Mouse (Mus musculus): ENCODE measurements at regions not wholly inside any gene's neighbourhood (a gene's known extent, or its start where the extent isn't known, plus 50 kb on each side); places are given as distances from the start of the nearest gene placed in this dataset.

DNA sequence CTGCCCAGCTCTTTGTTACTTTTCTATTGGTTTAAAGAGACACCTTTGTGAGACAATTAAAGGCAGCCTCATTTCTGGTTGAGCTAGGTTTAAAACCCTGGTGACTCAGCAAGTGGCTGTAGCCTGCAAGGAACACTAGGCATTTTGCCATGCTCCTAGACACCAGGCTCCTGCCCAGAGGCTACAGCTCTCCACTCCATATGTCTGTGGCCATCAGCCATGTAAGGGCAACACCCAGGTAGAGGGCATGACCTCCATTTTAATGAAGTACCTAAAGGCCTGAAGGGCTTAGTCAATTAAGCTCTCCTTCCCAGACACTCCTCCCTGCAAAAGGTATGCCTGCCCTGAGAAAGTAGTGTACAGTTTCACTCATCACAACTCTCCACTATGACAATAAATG, 130.9 kb downstream of the Bod1 start:
- no peak for DNase-seq (ENCODE audit: low spot score in 2 of 2)

DNA sequence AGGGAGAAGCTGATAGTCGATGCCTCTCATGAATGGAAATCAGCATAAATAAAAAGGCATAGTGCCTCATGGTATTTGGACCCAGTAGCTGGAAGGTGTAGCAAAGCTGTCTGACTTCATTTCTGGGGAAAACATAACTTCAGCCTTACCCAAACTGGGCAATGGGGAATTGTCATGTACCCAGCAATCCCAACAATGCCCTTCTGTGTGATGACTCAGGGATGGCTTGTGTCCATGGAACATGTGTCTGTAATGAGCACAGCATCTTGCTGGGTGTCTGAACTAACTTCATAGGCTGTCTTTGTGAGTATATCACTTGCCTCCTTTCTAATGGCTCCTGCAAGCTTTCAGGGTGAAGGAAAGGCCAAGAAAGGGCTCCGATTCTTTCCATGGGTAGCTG, 140.3 kb downstream of the Bod1 start:
- no peak for DNase-seq (ENCODE audit: low spot score in 2 of 2)

DNA sequence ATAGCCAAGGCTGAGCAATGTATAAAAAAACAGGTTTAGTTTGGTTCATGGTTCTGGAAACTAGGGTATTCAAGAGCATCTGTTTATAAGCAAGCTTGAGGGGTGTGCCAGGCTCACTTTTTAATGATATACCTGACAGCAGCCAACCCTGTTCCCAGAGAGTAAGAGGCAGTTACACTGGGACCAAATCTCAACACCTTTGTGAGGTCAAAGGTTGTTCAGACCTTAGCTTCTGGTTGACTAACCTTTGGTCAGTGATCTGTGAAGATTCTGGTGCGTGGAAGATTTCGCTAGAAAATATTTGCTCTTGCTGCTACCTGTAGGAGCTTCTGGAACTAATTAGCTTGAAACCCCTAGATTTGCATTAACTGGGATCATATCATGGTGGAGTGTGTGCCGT, 140.8 kb downstream of the Bod1 start:
- no peak for DNase-seq (ENCODE audit: low spot score in 2 of 2)

DNA sequence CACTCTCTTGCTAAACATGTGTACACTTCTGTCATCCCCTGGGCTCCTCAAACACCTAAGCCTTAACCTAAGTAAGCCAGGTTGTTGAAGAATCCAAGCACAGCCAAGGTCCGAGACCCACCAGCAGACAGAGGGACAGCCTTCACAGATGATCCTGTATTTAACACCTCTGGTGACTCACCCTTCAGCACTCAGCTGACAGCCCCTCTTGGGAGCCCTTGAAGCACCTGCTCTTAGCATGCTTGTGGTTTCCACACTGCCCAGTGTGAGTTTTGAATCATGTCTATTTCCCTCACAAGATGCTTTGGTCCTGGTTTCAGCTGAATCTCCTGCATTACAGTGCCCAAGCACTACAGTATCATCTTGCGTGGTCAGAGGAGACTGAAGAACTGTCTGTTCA, 142.0 kb downstream of the Bod1 start:
- DNase-seq (ENCODE audit: low spot score in 2 of 2) = no peak

DNA sequence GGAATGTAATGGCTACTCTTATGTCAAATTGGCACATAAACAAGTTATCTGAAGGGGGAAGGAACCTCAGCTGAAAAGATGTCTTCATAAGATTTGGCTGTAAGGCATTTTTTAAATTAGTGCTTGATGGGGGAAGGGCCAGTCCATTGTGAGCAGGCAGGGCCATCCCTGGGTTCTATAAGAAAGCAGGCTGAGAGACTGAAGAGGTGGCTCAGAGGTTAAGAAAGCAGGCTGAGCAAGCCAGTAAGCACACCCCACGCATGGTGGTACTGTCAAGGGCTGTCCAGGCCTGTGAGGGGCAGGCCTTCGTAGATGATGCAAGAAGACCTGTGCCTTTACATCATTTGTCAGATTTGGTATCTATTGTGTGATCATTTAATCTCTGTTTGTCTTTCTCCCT, 147.0 kb downstream of the Bod1 start:
- DNase-seq (ENCODE audit: low spot score in 2 of 2) = no peak

DNA sequence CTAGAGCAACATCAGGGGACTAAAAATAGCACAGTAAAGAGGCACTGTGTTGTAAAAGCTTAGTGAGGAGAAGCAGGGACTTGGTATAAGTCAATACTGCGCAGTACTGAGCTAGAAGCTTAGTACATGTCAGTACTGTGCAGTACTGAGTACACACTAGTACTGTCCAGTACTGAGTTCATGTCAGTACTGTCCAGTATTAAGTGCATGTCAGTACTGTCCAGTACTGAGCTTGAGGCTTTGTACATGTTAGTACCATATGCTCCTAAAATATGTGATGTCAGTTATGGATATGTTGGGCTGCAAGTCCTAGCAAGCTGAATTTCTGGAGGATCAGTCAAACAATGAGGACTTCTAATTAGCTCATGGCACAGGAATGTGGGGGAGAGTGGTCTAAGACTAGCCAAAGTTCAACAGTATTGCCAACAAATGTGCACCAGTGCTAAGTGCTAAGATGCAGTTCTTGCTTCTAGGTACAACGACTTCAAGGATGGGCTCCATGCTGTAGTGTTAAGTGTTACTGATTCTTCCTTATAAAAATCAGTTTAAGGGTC, 147.5 kb downstream of the Bod1 start:
- no peak for DNase-seq (ENCODE audit: low spot score in 2 of 2)

DNA sequence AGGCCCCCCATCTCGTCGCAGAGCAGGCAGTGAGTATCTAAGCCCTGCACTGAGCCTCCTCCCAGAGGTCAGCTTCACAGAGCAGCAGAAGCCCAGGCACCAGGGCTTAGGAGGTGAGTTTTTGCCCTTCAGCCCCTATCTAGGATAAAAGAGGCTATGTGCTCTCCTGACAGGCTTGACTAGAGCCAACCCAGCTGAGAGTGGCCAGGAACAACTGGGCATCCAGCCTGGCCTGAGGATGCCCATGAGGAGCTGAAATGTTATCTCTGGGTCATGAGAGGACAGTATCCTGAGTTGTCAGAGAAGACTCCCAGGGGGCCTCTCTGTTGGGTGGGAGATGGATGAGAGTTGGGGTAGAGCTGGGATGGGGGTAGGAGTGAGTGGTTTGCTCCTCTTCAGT, 149.6 kb downstream of the Bod1 start:
- DNase-seq (ENCODE audit: low spot score in 2 of 2) = no peak

DNA sequence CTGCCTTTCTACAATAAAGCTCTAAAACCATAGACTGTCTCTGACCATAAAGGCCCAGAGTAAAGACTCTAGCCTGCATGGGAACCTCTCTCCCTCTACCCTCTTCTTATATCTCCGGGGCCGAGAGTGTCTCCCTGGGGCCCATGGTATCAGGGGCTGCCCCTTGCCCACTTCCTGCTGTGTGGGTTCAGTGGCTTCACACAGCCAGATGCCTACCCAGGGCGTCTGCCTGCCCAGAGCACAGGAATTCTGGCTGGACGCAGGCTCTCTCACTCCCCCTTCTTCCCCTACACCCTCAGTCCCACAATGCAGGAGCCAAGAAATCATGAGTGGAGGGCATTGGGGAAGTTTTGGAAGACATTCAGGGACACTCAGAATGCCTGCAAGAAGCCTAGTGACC, 150.8 kb downstream of the Bod1 start:
- DNase-seq (ENCODE audit: low spot score in 2 of 2) = no peak

DNA sequence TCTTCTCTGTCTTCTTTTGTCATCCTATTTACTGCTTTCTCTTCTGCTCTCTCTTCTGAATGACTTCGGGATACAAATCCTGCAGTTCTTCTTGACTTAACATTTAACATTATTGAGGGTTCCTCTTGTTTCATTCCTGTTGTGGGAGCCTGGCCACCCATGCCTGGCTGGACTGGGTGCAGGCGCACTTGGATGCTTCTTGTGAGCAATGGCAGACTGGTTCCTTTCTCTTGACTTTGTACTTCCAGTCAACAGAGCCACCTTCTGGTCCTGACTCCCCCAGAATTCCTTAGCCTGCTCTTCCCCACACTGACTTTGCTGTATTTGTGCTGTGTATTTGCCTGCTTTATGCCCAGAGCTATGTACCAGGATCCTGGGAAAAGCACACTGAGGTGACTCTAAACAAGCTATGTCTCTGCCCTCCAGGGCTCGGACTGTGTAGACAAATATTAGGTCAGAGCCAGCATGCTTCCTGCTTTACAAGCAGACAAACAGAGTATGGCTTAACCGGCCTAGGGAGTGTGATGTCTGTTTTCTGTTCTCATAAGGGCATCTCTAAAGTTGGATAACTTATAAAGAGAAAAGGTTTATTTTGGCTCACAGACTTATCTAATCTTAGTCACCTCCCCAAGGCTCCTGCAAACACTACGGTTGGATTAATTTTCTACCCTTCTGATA, 133.5 kb upstream of the Stc2 start:
- DNase-seq (ENCODE audit: low spot score in 2 of 2) = no peak

DNA sequence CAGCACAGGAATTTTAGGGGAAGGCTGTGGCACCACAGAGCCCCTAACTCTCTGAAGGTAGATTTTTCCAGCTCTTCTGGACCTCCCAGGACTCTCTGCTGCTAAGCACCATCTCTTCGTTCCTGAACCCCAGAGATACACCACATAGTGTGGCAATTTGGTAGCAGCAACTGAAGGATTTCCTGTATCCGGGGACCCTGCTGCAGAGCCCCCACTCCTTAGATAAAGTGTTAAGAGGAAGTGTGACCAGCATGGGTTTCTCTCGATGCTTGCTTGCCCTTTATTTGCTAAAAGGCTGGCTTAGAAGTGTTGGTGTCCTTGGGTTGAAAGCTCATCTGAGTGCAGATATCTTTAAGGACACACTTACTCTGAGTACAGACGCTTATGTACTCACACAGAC, 115.6 kb upstream of the Stc2 start:
- DNase-seq (ENCODE audit: low spot score in 2 of 2) = no peak

DNA sequence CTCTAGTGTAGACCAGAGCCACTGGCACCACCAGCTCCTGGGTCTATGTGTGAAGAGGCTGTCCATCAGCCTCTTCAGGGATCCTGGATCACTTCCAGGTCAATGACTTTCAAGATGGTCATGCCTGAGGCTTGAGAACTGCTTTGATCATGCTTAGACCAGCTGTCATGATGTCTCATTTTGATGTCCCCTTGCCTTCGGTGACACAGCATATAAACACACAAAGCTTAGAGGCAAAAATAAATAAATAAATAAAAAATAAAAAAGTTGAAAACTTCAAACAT, 111.1 kb upstream of the Stc2 start:
- DNase-seq (ENCODE audit: low spot score in 2 of 2) = no peak

DNA sequence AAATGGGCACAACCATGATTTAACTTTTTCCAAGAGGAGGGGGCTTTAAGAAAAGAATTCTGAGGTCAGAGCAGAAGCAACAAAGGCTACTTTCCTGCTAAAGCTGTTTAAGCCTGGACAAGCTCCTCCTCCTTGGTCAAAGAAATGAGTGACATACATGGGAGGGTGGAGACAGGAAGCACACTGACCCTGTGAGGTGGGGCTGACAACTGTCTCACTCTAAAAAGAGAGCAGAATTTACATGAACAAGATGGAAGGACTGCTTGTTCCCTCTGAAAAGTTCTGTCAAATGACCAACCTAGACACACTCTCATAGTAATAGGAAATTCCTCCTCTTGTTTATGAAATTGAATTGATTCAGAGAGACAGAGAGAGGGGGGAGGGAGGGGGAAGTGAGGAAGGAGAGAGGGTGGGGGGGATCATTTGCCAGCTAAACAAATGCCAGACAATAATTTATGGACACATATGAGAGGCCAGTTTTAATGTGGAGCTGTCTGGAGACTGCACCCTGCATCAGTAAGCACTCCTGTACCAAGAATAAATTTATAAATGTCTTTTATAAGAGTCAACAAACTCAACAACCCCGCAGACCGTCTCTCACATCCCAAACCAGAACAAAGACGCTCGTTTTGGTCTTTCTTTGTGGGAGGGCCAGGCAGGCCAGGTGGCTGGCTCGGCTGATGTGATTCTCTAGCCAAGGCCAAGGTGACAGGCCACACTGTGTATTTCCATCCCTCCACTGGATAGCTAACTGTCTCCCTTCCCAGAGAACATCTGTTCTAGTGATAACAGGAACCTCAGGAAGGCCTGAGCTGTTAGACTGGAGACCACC, 110.6 kb upstream of the Stc2 start:
- DNase-seq (ENCODE audit: low spot score in 2 of 2) = no peak

DNA sequence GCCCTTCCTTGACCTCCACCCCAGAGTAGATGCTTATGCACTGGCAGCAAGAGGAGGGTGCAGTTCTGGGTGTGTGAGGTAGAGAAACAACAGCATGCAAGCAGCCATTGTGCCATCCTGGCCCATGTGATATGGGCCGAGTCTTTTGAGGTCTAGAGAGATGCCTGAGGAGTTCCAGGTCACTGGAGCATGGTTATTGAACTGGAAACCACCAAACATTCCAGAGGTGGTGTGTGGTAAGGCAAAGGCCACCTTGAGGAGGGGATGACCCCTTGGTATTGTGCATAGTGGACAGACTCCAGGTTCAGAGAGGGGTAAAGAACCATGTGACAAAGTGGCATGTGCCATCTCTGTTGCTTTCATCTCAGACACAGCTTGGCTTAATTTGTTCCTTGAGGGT, 107.9 kb upstream of the Stc2 start:
- DNase-seq (ENCODE audit: low spot score in 2 of 2) = no peak

DNA sequence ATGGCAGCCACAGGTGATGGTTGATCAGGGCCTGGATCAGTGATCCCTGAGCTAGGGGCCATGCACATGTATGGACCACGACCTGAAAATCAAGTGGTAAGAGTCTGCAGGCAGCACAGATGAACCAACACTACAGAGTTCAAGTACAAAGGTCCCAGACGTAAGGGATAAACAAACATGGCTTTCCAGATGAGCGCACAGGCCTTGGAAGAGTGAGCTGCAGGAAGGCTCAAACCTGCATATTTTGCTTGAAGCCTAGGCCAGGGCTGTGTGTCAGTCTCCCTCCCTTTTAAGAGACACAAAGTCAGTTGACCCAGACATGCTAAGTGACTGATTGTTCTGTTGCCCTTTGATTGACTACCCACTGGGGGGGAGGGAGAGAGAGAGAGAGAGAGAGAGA, 107.2 kb upstream of the Stc2 start:
- no peak for DNase-seq (ENCODE audit: low spot score in 2 of 2)

DNA sequence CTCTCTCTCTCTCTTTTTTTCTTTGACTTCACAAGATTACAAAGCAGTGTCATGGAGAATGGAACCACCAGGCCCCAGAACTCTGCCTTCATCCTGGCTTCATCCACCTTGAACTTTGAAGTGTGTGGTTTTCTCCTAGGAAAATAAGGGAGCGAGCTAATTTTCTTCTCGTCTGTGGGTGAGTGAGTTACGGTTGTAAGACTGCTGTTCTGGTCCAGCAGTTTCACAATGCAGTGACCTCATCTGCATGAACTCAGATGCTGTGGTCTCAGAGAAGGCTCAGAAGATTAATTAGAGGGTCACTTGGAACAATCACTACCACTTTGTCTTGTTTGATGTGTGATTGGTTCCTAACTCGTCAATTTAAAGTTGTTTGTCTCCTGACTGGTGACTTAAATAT, 103.1 kb upstream of the Stc2 start:
- no peak for DNase-seq (ENCODE audit: low spot score in 2 of 2)

DNA sequence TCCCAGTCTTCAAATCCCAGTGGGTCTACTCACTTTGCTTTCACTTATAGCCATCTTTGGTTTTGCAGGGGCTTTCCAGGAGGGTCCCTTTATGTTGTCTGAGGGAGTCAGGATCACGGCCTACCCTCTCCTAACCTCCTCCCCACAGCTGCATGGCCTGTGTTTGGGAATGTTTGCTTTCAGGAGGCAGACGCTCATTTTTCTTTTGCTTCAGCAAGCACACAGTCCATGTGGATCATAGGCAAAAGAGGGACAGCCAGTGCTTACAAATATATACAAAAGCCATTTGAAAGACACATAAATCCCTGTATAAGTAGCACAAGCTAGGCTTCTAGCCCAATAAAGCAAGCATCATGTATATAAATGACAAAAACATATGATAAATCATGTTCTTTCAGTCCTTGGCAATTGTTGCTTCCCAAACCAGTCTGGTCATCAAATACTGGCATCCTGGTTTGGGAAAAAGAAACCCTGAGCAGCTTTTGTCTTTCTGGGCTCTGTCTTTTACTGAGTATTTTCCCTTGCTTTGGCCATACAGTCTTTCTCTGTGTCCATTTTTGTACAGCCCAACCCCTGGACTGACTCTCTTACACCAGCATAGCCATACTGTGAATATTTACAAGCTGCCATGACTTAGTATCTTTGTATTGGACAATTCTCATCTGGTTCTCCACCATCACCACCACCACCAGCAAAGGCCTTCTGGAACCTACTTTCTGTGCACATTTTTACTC, 101.0 kb upstream of the Stc2 start:
- no peak for DNase-seq (ENCODE audit: low spot score in 2 of 2)

DNA sequence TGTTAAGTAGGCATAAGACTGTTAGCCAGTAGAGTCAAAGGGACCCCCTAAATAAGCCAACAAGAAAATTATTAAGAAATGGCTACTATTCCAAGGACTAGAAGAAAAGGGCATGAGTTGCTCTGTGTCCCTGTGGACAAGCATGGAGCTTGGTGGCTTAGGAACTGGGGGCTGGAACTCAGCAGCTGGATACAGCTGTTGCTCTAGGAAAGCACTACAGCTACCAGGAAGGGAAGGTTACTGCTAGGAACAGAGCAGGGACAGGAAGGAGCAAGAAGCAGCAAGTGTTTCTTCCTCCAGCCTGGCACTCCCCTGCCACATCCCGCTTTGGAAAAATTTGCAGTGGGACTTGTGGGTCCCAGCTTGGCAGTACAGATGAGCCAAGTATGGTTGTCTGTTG, 95.0 kb upstream of the Stc2 start:
- DNase-seq (ENCODE audit: low spot score in 2 of 2) = no peak

DNA sequence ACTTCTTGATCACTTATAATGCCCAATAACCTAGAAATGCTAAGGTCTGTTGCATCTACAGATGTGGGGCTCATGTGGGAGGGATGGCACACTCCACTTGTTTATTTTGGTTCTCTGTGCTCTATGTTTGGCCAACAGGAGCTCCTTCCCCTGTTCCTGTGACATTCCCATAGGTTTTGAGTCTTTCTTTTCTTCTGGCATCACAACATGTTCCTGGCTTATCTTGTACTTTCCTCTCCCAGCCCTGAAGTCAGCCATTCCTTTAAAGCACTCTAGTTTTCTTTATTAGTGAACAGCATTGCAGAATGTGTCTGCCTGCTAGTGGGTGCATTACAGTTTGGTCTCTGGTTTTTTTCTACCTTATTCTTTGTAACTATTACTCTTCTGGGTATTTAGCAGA, 92.6 kb upstream of the Stc2 start:
- no peak for DNase-seq (ENCODE audit: low spot score in 2 of 2)

DNA sequence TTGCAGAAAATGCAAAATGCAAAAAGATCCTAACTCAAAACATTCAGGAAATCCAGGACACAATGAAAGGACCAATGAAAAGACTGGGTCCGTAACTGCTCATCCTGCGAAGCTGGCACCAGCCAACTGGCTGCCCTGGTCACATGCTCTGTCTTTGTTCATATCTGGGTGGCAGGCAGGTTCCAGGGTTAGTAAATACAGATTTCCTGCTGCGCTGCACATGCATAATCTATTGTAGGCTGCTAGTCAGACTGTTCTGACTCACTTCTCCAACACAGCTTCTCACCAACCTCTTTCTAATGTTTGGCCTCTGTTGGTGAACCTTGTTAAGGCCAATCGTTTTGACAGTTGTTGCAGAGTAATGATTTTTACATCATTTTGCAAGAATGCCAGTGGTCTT, 92.0 kb upstream of the Stc2 start:
- DNase-seq (ENCODE audit: low spot score in 2 of 2) = no peak

DNA sequence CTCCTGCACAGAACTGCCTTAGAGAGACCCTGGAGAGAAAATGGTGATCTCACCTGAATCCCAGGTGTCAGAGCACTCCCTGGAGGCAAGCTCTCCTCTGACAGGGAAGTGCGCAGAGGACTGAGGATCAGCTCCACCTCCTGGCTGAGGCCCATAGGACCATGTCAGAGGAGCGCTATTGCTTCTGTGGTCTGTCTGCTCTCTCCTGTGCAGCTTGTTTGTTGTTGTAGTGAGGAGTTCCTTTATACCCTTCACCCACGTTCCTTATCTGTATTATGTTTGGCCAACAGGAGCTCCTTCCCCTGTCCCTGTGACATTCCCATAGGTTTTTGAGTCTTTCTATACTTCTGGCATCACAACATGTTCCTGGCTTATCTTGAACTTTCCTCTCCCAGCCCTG, 91.5 kb upstream of the Stc2 start:
- DNase-seq (ENCODE audit: low spot score in 2 of 2) = no peak

DNA sequence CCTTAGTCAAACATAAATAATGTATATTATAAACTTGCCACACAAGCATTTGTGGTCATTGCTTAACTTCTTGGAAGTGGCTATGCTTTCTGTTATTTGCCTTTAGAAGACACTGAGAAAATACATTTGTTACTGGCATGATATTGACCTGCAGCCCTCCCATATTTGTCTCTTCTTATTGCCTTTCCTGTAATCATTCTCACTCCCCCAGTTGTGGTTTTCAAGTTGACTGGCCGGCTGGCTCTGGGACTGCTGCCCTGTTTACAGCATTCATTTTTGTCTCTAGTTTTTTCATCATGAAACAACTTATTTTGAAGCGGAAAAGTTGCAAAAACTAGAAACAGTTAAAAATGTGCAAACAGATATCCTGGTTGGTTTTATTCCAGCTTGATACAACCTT, 57.5 kb upstream of the Stc2 start:
- no peak for DNase-seq (ENCODE audit: low spot score in 2 of 2)
